Mouse (Mus musculus): ENCODE results near the gene Podn.

The Podn gene

GRCm38 (mm10) chr4:108077224-108077955 lies 18.9 kb downstream of the Podn start:
- no peak for DNase-seq

DNA sequence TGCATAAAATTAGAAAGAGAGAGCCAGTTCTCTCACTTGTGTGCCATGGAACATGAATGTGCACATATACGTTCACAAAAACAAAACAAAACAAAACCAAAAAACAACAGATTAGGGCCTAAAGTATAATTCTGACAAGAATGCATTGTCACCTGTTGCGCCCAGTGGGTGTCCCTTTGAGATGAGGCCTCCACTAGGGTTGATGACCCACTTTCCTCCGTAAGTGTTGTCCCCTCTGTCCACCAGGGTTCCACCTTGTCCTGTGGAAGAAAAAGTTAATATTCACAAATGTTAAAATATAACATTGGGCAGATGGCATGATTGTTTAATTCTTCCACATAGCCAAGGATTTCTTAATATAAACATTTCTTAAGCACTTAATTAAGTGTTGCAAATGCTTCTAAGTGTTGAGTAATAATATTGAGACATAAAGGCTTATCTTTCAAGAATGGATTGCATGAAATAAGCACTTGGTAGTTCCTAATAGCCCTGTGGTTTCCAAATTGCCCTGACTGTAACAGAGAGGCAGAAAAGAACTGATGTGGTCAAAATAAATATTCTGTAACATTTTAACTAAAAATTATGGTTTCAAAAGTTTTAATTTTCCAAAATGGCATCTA lies 21.9 kb downstream of the Podn start:
- no peak for DNase-seq

GRCm38 (mm10) chr4:108072086-108072485 lies 24.2 kb downstream of the Podn start:
- DNase-seq: no peak

GRCm38 (mm10) chr4:108071235-108071901 lies 24.9 kb downstream of the Podn start:
- peak; percentile 95 to 96 for DNase-seq

- DNase-seq: peak in 1 of 2 experiments; percentile 28
Observed at GRCm38 (mm10) chr4:108070723-108071122, 25.5 kb downstream of the Podn start.

GRCm38 (mm10) chr4:108070286-108070685 lies 26.0 kb downstream of the Podn start:
- no peak for DNase-seq

DNA sequence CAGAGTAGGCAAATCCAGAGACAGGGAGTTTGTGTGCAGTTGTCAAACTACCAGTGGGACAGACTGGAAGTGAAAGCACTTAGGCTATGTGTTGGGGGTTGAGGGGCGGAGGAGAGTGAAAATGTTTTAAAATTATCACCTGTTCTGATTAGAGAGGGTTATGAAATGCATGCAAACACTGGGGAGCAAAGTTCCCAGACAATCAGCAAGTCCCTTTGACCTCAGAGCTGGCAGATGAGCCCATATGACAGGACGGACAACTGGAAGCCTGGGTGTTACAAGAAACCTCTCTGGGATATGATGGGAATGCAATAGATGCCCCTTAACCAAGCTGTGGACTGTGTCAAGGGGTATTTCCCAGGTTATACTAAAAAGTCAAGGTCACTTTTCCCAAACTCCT lies 28.2 kb downstream of the Podn start:
- DNase-seq: no peak

GRCm38 (mm10) chr4:108067261-108067660 lies 29.0 kb downstream of the Podn start:
- no peak for DNase-seq

DNA sequence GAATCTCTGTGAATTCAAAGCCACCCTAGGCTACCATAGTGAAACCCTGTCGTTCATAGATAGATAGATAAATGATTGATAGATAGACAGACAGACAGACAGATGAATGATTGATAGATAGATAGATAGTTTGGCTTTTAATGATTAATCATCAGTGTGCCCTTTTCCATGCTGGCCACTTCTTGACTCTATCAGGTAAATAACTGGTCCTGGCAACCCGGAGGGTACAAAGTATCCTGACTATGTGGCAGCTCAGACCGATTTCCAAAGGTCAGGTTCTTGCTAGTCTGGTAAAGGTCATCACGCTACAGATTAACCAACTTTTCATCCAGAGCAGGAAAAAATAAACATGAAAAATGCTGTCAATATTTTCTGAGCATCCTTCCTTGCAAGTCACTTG lies 29.7 kb downstream of the Podn start:
- DNase-seq: no peak

GRCm38 (mm10) chr4:108065176-108065844 lies 30.9 kb downstream of the Podn start:
- no peak for DNase-seq

DNA sequence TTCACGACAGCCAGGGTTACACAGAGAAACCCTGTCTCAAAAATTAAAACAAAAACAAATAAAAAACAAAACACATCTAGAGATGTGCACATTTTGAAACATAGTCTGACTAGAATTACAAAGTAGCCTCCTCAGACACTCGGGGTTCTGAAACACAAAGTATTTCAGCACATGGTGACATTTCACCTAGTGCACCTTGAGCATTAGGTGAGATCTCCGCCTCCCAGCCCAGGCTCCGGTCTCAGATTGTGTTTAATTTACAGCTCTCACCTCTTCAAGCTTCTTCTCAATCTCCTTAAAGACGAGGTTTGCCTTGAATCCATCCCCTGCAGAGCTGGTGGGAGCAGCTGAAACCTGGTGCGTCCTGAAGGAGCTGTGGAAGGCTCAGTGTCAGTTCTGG lies 32.6 kb downstream of the Podn start:
- DNase-seq: no peak

GRCm38 (mm10) chr4:108062524-108062923 lies 33.7 kb downstream of the Podn start:
- no peak for DNase-seq

GRCm38 (mm10) chr4:108060774-108061173 lies 35.5 kb downstream of the Podn start:
- DNase-seq: peak; percentile 26 to 33

DNA sequence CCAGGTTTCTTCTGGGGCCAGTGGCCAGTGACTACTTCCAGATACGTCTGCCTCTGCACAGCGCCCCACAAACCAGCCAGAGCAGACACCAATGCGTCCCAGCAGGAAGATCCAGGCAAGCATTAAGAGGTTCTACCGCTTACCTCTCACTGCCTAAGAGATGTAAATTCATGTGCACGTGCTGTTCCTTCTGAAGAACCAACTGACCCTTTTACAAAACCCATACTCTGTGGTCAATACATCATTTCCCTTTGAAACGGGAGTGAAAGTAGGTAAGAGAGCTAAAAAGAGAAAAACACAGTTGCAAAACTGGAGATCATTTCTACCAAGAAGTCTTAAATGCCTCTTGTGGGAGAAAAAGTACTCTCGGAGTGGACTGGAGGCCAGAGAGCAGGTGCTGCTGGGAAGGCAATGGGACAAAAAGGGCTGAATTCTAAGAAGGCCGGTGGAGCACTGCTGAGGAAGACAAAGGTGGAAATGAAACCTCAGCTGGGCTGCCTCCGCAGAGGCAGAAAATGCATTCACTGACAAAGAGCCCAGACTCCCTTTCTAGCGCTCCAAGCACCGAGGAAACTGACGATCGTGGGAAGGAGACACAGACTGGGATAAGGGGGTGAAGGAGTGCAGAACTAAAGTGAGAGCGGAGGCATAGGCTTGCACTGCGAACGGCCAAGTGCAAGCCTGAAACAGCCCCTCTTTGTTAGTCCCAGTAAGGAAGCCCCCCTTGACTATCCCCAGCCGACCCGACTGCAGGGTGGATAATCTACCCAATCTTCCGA lies 36.5 kb downstream of the Podn start:
- no peak for DNase-seq

- DNase-seq: peak; percentile 17 to 26
Observed at GRCm38 (mm10) chr4:108058166-108058565, 38.1 kb downstream of the Podn start.

- DNase-seq: no peak
Observed at GRCm38 (mm10) chr4:108057247-108057646, 39.0 kb downstream of the Podn start.

DNA sequence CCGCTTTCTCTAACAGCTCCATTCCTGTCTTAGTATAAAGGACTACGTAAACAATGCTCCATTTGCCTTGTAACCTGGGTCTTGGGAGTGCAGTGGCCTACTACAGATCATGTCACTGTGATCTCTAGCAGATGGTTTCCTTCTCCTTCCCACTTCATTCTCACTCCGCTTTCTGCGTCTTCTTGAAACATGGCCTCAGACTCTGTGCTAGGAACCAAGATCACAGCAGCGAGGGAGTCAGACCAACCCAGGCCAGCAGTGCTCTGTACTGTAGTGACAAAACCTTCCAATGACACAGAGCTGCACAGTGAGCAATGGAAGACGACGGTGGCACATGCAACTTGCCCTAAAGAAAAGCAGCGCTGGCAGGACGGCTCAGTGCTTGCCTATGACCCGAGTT lies 40.4 kb downstream of the Podn start:
- no peak for DNase-seq

GRCm38 (mm10) chr4:108052673-108053072 lies 43.6 kb downstream of the Podn start:
- DNase-seq: no peak

GRCm38 (mm10) chr4:108051687-108052274 lies 44.5 kb downstream of the Podn start:
- peak; percentile 60 to 65 for DNase-seq

DNA sequence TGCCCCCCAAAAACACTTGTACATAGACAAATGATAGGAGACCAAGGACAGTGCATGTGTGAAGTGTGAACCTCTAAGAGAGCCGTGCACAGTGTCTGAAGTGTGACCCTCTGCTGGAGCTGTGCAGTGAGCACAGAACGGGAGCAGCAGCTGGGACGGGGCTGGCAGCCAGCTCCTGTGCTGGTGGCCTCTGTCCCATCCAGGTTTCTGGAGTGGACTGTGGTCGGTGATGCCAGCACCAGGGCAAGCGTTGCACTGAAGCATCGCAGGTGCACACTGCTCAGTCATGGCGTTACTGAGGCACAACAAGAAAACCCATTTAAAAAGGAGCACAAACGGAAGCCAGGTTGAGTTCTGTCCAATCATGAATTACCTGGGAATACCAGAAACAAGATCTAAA lies 50.1 kb downstream of the Podn start:
- DNase-seq: no peak

GRCm38 (mm10) chr4:108045136-108046107 lies 50.8 kb downstream of the Podn start:
- peak in 1 of 2 experiments; percentile 24 for DNase-seq
